Mouse (Mus musculus) liver (tissue): ENCODE data around the gene Ube2o.
A peak's percentile ranks its signal among the peaks of the same experiment; 100 is the strongest.
"Not testable (repeated sequence)": the region's sequence is repeated elsewhere in the genome, so short reads cannot be mapped to it uniquely, and the experiment has no call there.

ENCODE experiments used
- DNase-seq: peaks from one replicate; pipeline ENCODE4 v3.0.0-alpha.2; 2020; ENCODE audit warnings: mixed read lengths

The Ube2o gene

GRCm38 (mm10) chr11:116511301-116511868 is 69.9 kb downstream of the Ube2o start:
- peak; percentile 83 for DNase-seq

- DNase-seq, result no peak
Measured at GRCm38 (mm10) chr11:116508689-116509088, 72.6 kb downstream of the Ube2o start.

- peak; percentile 73 for DNase-seq
Measured at GRCm38 (mm10) chr11:116506151-116506875, 74.9 kb downstream of the Ube2o start.

GRCm38 (mm10) chr11:116505573-116505972 is 75.7 kb downstream of the Ube2o start:
- DNase-seq, result peak; percentile 62

DNA sequence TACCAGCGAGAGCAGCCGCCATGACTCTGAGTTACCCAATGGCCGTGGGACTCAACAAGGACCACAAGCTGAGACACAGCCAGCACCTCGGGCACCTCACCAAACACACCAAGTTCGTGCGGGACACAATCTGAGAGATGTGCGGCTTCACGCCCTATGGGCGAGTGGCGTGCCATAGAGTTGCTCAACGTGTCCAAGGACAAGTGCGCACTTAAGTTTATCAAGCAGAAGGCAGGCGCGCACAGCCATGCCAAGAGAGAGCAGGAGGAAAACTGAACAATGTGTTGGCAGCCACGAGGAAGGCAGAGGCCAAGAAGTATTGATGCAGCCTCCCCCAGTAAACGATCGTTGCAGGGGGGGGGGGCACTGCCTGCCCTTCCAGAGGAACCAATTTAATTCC is 76.7 kb downstream of the Ube2o start:
- no peak for DNase-seq

GRCm38 (mm10) chr11:116501005-116501746 is 80.1 kb downstream of the Ube2o start:
- peak; percentile 34 for DNase-seq

- DNase-seq, result no peak
Measured at GRCm38 (mm10) chr11:116499018-116499417, 82.2 kb downstream of the Ube2o start.

DNA sequence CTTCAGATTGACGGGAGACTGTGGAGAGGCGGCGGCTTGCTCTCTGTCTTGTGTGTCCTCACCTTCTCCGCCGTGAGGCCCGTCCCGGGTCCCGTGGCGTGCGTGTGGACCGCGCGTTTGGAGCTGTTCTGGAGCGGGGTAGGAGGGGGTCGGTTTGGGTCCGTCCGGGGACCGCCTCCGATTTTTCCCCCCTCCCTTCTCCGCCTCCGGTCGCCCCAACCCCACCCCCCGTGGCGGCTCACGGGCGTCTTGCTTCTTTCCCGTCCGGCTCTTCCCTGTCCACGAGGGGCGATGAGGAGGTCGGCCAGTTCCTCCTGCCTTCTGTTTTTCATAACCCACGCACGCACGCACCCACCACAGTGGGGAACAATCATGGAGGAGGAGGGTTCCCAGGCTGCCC is 82.7 kb downstream of the Ube2o start:
- DNase-seq, result no peak

- no peak for DNase-seq
Measured at GRCm38 (mm10) chr11:116497313-116497712, 83.9 kb downstream of the Ube2o start.

GRCm38 (mm10) chr11:116494474-116495174 is 86.6 kb downstream of the Ube2o start:
- DNase-seq, result no peak

GRCm38 (mm10) chr11:116493795-116494252 is 87.4 kb downstream of the Ube2o start, which contains the start of gene Prpsap1:
Prpsap1 (minus strand) TSS chr11:116494202.
- DNase-seq, result peak; percentile 77

- no peak for DNase-seq
Measured at GRCm38 (mm10) chr11:116493191-116493590, 88.1 kb downstream of the Ube2o start.

- not testable (repeated sequence) for DNase-seq
Measured at GRCm38 (mm10) chr11:116492507-116492906, 88.7 kb downstream of the Ube2o start.

DNA sequence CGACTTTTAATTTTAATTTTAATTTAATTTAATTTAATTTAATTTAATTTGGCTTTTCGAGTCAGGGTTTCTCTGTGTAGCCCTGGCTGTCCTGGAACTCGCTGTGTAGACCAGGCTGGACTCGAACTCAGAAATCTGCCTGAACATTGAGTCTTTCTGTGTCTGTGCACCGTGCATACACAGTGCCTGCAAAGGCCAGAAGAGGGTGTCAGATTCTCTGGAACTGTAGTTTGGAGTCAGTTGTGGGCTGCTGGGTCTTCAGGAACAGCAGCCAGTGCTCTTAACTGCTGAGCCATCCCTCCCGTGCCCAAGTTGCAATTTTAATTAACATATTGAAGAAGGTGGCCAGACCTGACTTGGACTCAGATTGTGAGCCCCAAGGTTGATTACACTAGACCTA is 89.9 kb downstream of the Ube2o start:
- no peak for DNase-seq

- DNase-seq, result peak; percentile 90
Measured at GRCm38 (mm10) chr11:116490232-116491107, 90.8 kb downstream of the Ube2o start.

DNA sequence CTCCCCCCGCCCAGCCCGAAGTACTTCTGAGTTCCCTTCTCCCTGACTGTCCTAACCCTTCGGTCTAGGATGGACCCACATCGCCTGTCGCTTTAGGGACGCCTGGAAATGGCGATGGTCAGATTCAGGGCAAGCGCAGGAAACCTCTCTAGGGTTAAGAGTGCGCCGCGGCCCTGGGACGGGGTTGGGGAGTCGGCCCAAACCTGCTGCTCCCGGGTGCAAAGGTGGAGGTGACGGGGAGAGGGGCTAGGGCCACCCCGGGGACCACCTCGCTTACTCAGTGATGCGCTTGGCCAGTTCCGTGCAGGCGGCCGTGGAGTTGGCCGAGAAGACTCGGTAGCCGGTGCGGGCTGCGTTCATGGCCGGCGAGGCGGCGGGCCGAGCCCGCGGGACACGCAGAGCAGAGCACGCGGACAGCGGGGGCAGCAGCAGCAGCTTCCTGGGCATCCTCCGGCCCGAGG is 91.4 kb downstream of the Ube2o start:
- DNase-seq, result no peak

DNA sequence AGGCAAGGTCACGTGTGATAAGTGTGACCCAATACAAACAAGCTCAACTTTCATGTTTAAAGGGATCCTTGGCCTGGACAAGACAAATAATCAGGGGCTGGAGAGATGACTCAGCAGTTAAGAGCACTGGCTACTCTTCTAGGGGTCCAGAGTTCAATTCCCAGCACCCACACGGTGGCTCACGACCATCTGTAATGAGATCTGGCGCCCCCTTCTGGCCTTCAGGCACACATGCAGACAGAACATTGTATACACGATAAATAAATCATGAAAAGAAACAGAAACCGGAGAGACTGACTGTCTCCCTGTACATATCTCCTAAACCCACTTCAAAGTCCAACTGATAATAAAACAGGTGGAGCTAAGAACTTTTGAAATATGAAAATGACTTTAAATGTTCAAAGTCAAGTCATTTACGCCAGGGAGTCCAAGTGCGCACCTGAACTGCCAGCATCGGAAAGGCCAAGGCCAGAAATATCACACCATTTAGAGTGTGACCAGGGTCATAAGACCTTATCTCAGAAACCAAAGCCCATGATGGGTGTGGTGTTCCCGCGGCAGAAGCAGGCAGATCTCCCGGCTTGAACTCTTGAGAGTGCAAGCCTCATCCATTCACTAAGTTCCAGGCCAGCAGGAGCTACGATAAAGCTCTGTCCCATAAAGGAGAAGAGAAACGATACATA is 92.4 kb downstream of the Ube2o start:
- peak; percentile 23 for DNase-seq

DNA sequence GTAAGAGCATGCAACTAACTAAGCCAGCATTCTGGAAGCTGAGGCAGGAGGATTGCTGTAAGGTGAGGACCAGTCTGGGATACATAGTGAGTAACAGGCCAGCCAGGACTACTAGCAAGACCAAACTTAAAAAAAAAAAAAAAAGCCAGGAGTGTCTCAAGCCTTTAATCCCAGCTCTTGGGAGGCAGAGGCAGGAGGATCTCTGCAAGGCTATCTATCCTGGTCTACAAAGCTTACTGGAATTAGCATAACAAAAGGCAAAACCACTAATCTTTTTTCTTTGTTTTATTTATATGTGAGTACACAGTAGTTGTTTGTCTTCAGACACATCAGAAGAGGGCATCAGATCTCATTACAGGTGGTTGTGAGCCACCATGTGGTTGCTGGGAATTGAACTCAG is 93.0 kb downstream of the Ube2o start:
- DNase-seq, result no peak
